ENCODE assay signal across 15 mouse cellular contexts in genomic region chr12:8443917-8444453, GRCm38 (mm10). TPM values are rescaled to one million over a fixed set of nuclear protein-coding genes. Genes with fewer than 3 reads are reported as not detected.
A peak's percentile ranks its signal among the peaks of the same experiment; 100 is the strongest.
DNase-seq lines count a peak whose midpoint lies in the region; ATAC-seq and TF ChIP-seq lines count a peak whose summit lies in the region.
"Had no signal": no experiment of that assay in that cellular context is flagged by ENCODE, and none has a peak within 500 bp of the region (broad histone marks: within the 10 kb centered on the region; RNA-seq: fewer than 3 reads in every experiment).

No protein-coding gene starts in this region.

- 54% methylated on average over 4 of the region's 4 CpGs for WGBS in embryonic facial prominence, embryonic 10.5 days
- 58% methylated on average over 4 of the region's 4 CpGs for WGBS in heart, embryonic 13.5 days
- 59% methylated on average over 4 of the region's 4 CpGs for WGBS in kidney, postnatal 0 days
- 83% methylated on average over 4 of the region's 4 CpGs for WGBS in midbrain, embryonic 14.5 days

- no peak for TF ChIP-seq CTCF in kidney, postnatal 0 days (IDR thresholded peaks at IDR 0.05; ENCODE audit: low read depth)

- H3K27ac ChIP-seq in embryonic facial prominence, embryonic 10.5 days (replicated peaks) = 0 out of 2 replicates have a peak overlapping the region, but pooled peaks have one; percentile 35
- peak overlapping the region; percentile 24; the same call in 1 of the 2 replicates for H3K27ac ChIP-seq in heart, embryonic 13.5 days (replicated peaks)
- H3K27ac ChIP-seq in kidney, postnatal 0 days = no peak overlapping the region
- no peak overlapping the region for H3K27ac ChIP-seq in midbrain, embryonic 14.5 days (replicated peaks; ENCODE audit: low read depth, low read length)
- H3K27ac ChIP-seq: hindbrain, postnatal 0 days; midbrain, embryonic 12.5 days; neural tube, embryonic 12.5 days had no signal

- peak; percentile 70 for DNase-seq in kidney, adult 11 months
- no peak for DNase-seq in kidney, postnatal 4 days
- DNase-seq in embryonic facial prominence, embryonic 10.5 days (ENCODE audit: low spot score) = no peak
- DNase-seq in kidney, postnatal 0 days (ENCODE audit: low spot score) = peak; percentile 41
- no peak for DNase-seq in midbrain, embryonic 14.5 days
- DNase-seq in MN1 (ENCODE audit: low spot score) = no peak
- DNase-seq: cerebellum, adult 9-10 months; layer of hippocampus, adult 9-11 months; left cerebral cortex, postnatal 4 days; right cerebral cortex, adult 18-20 months; thymus, postnatal 4 days had no signal

- H3K4me1 ChIP-seq in embryonic facial prominence, embryonic 10.5 days = peaks cover 44% of the 10 kb centered on the region
- H3K4me1 ChIP-seq in heart, embryonic 13.5 days = peaks cover 45% of the 10 kb centered on the region
- peaks cover 5% of the 10 kb centered on the region; the same call in 1 of the 2 replicates for H3K4me1 ChIP-seq in kidney, postnatal 0 days (replicated peaks; ENCODE audit: insufficient read depth, low read length)
- no peaks in the 10 kb centered on the region for H3K4me1 ChIP-seq in midbrain, embryonic 14.5 days (ENCODE audit: control insufficient read depth, insufficient read depth, low read length)
- H3K4me1 ChIP-seq: midbrain, embryonic 12.5 days; neural tube, embryonic 12.5 days had no signal

- H3K27me3 ChIP-seq in embryonic facial prominence, embryonic 10.5 days (replicated peaks; ENCODE audit: low read depth, poor library complexity, severe bottlenecking) = peaks cover 18% of the 10 kb centered on the region; the same call in 1 of the 2 replicates
- H3K27me3 ChIP-seq in heart, embryonic 13.5 days (replicated peaks) = 0 out of 2 replicates have a peak, but pooled peaks cover 7% of the 10 kb centered on the region
- H3K27me3 ChIP-seq in kidney, postnatal 0 days (ENCODE audit: insufficient read depth, low read length) = no peaks in the 10 kb centered on the region
- H3K27me3 ChIP-seq in midbrain, embryonic 14.5 days (ENCODE audit: control insufficient read depth, insufficient read depth, low read length) = no peaks in the 10 kb centered on the region
- H3K27me3 ChIP-seq: neural tube, embryonic 12.5 days had no signal

- no peak overlapping the region for H3K9ac ChIP-seq in heart, embryonic 13.5 days
- no peak overlapping the region for H3K9ac ChIP-seq in kidney, postnatal 0 days (ENCODE audit: low read depth, low read length)
- no peak overlapping the region for H3K9ac ChIP-seq in midbrain, embryonic 14.5 days (replicated peaks; ENCODE audit: low read length)
- H3K9ac ChIP-seq: midbrain, embryonic 12.5 days; neural tube, embryonic 12.5 days had no signal

- H3K9me3 ChIP-seq in embryonic facial prominence, embryonic 10.5 days = no peaks in the 10 kb centered on the region
- H3K9me3 ChIP-seq in heart, embryonic 13.5 days = no peaks in the 10 kb centered on the region
- H3K9me3 ChIP-seq in kidney, postnatal 0 days (replicated peaks; ENCODE audit: low read length) = no peaks in the 10 kb centered on the region
- no peaks in the 10 kb centered on the region for H3K9me3 ChIP-seq in midbrain, embryonic 14.5 days (ENCODE audit: control insufficient read depth, low read length)
- H3K9me3 ChIP-seq: midbrain, embryonic 12.5 days; neural tube, embryonic 12.5 days had no signal

- H3K4me2 ChIP-seq in heart, embryonic 13.5 days = no peak overlapping the region
- no peak overlapping the region for H3K4me2 ChIP-seq in kidney, postnatal 0 days (ENCODE audit: low read length)
- H3K4me2 ChIP-seq in midbrain, embryonic 14.5 days (ENCODE audit: low read length) = no peak overlapping the region
- H3K4me2 ChIP-seq: midbrain, embryonic 12.5 days; neural tube, embryonic 12.5 days had no signal

- H3K36me3 ChIP-seq in embryonic facial prominence, embryonic 10.5 days (replicated peaks) = no peaks in the 10 kb centered on the region
- no peaks in the 10 kb centered on the region for H3K36me3 ChIP-seq in heart, embryonic 13.5 days
- no peaks in the 10 kb centered on the region for H3K36me3 ChIP-seq in kidney, postnatal 0 days (ENCODE audit: insufficient read depth, low read length)
- no peaks in the 10 kb centered on the region for H3K36me3 ChIP-seq in midbrain, embryonic 14.5 days (ENCODE audit: control insufficient read depth, insufficient read depth, low read length)
- H3K36me3 ChIP-seq: midbrain, embryonic 12.5 days; neural tube, embryonic 12.5 days had no signal

- H3K4me3 ChIP-seq in embryonic facial prominence, embryonic 10.5 days = no peak overlapping the region
- H3K4me3 ChIP-seq in heart, embryonic 13.5 days = no peak overlapping the region
- H3K4me3 ChIP-seq in kidney, postnatal 0 days (replicated peaks; ENCODE audit: low read depth, low read length) = no peak overlapping the region
- H3K4me3 ChIP-seq in midbrain, embryonic 14.5 days (replicated peaks; ENCODE audit: low read depth, low read length) = no peak overlapping the region
- H3K4me3 ChIP-seq: midbrain, embryonic 12.5 days; neural tube, embryonic 12.5 days had no signal

- no peak for ATAC-seq in heart, embryonic 13.5 days (ENCODE audit: extremely low read depth, insufficient number of reproducible peaks, low FRiP score, low TSS enrichment)
- ATAC-seq in kidney, postnatal 0 days (replicated peaks; ENCODE audit: low FRiP score, low read depth) = no peak
- ATAC-seq in midbrain, embryonic 14.5 days (ENCODE audit: low FRiP score, low TSS enrichment) = no peak
- ATAC-seq: hindbrain, postnatal 0 days had no signal

RNA-seq across cellular contexts. Expression of gene Rhob, which starts 55.8 kb away (rescaled TPM):
- 24.8 and 26.4 TPM in 2 replicates for polyA plus RNA-seq in embryonic facial prominence, embryonic 10.5 days (2016; fragmentation: Nextera tagmentation; extraction: Ambion mirVana)
- polyA plus RNA-seq in heart, embryonic 13.5 days (2015; fragmentation: Nextera tagmentation; extraction: Ambion mirVana) = 31.4 and 33.0 TPM in 2 replicates
- polyA plus RNA-seq in kidney, postnatal 0 days (2015; fragmentation: Nextera tagmentation; extraction: Ambion mirVana) = 48.3 and 53.6 TPM in 2 replicates
- 111 and 116 TPM in 2 replicates for polyA plus RNA-seq in midbrain, embryonic 14.5 days (2014; fragmentation: Nextera tagmentation; extraction: Ambion mirVana)

Comparison
In these comparisons a context has a peak if more than half of its experiments do, and no peak if none do; other contexts are left out.
1. DNase-seq: peak in kidney, adult 11 months (single experiment) and kidney, postnatal 0 days (single experiment); none in kidney, postnatal 4 days (0 of 2), embryonic facial prominence, embryonic 10.5 days (single experiment), midbrain, embryonic 14.5 days (single experiment) and MN1 (single experiment).
2. H3K27ac ChIP-seq: peak in embryonic facial prominence, embryonic 10.5 days (single experiment) and heart, embryonic 13.5 days (single experiment); none in kidney, postnatal 0 days (single experiment) and midbrain, embryonic 14.5 days (single experiment).